Mouse (Mus musculus) hindbrain, embryonic 10.5 days (tissue): Measurements from ENCODE around the gene Fgf22. TPM values are rescaled to one million over a fixed set of nuclear protein-coding genes. Genes with fewer than 3 reads are reported as not detected.

ENCODE experiments used
- DNase-seq: peaks from one replicate; pipeline ENCODE4 v3.0.0-alpha.2; 2017; ENCODE audit warnings: low spot score
- H3K27ac ChIP-seq: fragments of 300-500 bp; sonication (generic); 2 replicates; pipeline ENCODE4 v1.5.1; 2016; ENCODE audit warnings: mild to moderate bottlenecking, moderate library complexity
- H3K27me3 ChIP-seq: fragments of 300-500 bp; sonication (generic); 2 replicates; pipeline ENCODE4 v1.6.1; 2016; ENCODE audit warnings: mild to moderate bottlenecking; ENCODE audit not compliant: poor library complexity, insufficient read depth, severe bottlenecking
- H3K36me3 ChIP-seq: fragments of 300-500 bp; sonication (generic); 2 replicates; pipeline ENCODE4 v1.6.1; 2016; ENCODE audit warnings: mild to moderate bottlenecking, moderate library complexity
- H3K4me1 ChIP-seq: fragments of 300-500 bp; sonication (generic); replicated peaks from 2 replicates; pipeline ENCODE4 v1.6.1; 2016; ENCODE audit warnings: mild to moderate bottlenecking
- H3K4me3 ChIP-seq: fragments of 300-500 bp; sonication (generic); 2 replicates; pipeline ENCODE4 v1.5.1; 2016; ENCODE audit warnings: mild to moderate bottlenecking, moderate library complexity
- H3K9me3 ChIP-seq: fragments of 300-500 bp; sonication (generic); 2 replicates; pipeline ENCODE4 v1.6.1; 2016; ENCODE audit warnings: mild to moderate bottlenecking, moderate library complexity
- WGBS: fragments of 180-500 bp; shearing (Covaris S2); methylation state at CpG from one replicate; pipeline ENCODE4 v1.1.7; 2016; 5-methylcytosine and 5-hydroxymethylcytosine counted together
- polyA plus RNA-seq: library from polyadenylated mRNA; unstranded; fragments of >200 nt; fragmentation: Nextera tagmentation; extraction: Ambion mirVana; gene quantifications from 2 replicates; pipeline ENCODE4 v1.2.1, GENCODE M21; 2016

Fgf22 gene
- polyA plus RNA-seq, 1 experiment from 2014 or later, result 0.55 TPM

DNA sequence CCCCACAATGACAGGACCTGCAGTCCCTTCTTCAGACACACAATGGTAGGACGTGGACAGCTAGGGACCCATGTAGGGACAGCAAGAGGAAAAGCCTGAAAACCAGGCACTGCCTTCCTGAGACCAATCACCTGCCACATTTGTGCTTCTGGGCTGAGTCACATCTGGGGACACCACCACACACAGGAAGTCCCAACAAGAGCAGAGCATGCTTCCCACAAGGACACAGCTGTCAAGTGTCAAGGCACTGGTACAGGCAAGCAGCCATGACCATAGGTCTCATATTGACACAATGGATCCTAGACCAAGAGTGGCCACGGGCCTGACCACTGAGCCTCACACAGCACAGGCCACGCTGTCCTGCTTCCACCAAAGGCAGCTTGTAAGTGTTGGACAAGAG lies 8.0 kb downstream of the Fgf22 start:
- 83% methylated on average over 3 of the region's 3 CpGs for WGBS
- H3K4me1 ChIP-seq, result peaks cover 50% of the 10 kb centered on the region

DNA sequence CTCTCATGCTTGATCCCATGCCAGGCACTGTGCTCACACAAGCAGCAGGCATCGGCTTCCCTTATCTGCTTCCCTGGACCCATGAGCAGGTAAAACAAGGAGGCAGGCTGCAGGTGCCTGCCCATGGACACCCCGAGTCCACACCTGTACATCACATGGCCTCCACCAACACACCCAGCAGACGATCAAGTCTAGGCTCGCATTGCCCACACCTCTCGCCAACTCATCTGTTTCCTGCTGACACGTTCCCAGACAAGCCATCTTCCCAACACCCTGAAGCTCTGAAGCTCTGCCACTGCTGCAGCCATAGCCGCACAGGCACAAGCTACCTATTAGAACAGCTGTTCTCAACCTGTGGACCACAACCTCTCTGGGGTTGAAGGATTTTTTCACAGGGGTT lies 9.4 kb downstream of the Fgf22 start:
- Histone ChIP-seq H3K27ac (no peak overlapping the region), H3K36me3 (peaks cover 52% of the 10 kb centered on the region), H3K27me3 (no peaks in the 10 kb centered on the region), H3K9me3 (no peaks in the 10 kb centered on the region), H3K4me3 (no peak overlapping the region; the same call in 1 of the 2 replicates), H3K4me1 (peaks cover 61% of the 10 kb centered on the region)
- 90% methylated on average over 7 of the region's 7 CpGs for WGBS
- no peak for DNase-seq

More for the DNA sequence above, 8.0 kb downstream of the Fgf22 start:
- no peak for DNase-seq
- Histone ChIP-seq H3K27me3 (no peaks in the 10 kb centered on the region), H3K4me3 (no peak overlapping the region), H3K9me3 (no peaks in the 10 kb centered on the region), H3K36me3 (peaks cover 65% of the 10 kb centered on the region), H3K27ac (no peak overlapping the region)

DNA sequence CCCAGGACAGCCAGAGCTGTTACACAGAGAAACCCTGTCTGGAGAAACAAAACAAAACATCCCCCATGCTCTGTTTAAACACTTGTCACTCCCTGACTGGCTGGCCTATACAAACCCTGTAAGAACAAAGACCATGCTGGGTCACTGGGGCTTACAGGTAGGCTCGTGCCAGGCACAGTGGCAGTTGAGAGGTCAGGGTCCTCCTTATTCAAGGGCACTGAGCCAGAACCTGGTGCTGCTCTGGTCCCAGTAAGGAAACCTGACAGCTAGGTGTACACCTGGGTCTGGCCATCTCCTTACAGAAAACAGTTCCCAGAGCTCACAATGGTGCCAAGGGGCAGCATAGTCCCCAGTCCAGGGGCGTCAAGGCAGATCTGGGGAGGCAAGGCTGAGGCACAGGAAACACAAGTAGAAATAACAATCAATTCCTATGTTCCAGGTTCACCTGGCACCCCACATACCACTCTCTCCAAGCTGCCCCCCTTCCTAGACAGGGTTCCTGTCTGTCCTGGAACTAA lies 10.4 kb downstream of the Fgf22 start:
- WGBS, result 84% methylated on average over 2 of the region's 2 CpGs
- Histone ChIP-seq H3K27me3 (peaks cover under 1% of the 10 kb centered on the region; the same call in 1 of the 2 replicates), H3K4me1 (peaks cover 61% of the 10 kb centered on the region), H3K36me3 (peaks cover 42% of the 10 kb centered on the region), H3K4me3 (peak overlapping the region; percentile 73), H3K27ac (no peak overlapping the region), H3K9me3 (no peaks in the 10 kb centered on the region)
- no peak for DNase-seq

DNA sequence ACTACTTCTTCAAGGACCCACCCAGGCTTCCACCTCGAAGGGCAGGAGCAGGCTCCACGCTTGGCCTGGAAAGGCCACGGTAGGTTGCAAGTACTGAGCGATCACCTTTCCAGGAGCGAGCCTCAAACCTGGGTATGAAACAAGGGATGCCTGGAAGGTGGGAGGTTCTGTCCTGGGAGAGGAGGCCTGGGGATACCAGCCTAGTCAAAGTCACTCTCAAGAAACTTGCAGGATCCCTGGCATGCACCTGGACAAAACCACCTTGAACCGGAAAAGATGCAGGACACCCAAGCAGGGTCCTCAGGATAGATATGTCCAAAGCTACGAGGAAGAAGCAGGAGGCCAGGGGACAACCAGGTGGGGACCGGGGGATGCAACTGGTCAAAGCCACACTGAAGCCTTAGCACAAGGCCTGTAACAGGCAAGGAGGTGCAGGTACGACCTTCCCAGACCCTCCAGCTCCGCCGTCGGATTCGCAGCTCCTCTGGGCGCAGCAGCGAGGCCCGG lies 11.2 kb downstream of the Fgf22 start:
- H3K4me3 ChIP-seq, result peak overlapping the region; percentile 73
- H3K36me3 ChIP-seq, result peaks cover 34% of the 10 kb centered on the region
- H3K9me3 ChIP-seq, result no peaks in the 10 kb centered on the region
- peaks cover 8% of the 10 kb centered on the region; the same call in 1 of the 2 replicates for H3K27me3 ChIP-seq
- peak overlapping the region; percentile 95 for H3K27ac ChIP-seq
- no peak for DNase-seq
- peaks cover 61% of the 10 kb centered on the region for H3K4me1 ChIP-seq
- WGBS, result 10% methylated on average over 16 of the region's 16 CpGs

DNA sequence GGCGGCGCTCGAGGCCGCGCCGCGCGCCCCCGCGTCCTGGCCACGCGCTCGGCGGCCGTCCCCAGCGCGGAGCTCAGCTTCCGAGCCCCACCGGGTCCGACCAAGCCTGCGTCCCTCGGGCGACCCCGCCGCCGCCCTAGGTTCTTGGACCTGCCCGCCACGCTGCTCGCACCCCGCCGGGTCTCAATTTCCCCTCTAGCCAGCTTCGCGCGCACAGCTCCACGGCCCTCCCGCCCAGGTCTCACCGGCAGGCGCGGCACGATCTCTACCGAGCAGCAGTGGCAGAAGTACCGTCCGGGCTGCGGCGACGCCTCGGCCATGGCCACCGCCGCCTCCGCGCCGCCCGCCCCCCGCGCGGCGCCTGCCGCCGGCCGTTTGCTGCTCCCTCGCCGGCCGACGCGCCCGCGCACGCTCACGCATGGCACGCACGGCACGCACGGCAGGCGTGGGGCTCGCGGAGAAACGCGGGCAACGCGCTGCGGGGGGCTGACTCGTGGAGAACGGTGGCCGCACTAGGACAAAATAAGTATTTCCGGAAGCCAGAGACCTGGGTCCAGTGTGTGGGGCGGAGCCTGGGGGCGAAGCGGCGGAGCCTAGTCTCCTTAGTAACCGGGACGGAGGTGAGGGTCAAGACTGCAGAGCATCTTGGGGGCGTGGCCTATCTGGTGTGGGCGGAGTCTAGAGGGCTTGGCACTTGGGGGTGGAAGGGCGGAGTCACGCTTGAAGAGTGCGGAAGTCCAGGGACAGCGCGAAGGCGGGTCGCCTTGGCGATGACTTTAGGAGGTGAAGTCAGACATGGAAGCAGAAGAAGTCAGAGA lies 11.8 kb downstream of the Fgf22 start, which contains the start of gene Rnf126:
Gene Rnf126 (minus strand): TSS at position 445 of the 818 bp plus-strand sequence.
- Histone ChIP-seq H3K36me3 (peaks cover 28% of the 10 kb centered on the region), H3K9me3 (no peaks in the 10 kb centered on the region), H3K27ac (peak within 1 kb of the TSS; percentile 95), H3K27me3 (peaks cover 10% of the 10 kb centered on the region; the same call in 1 of the 2 replicates), H3K4me3 (peak within 1 kb of the TSS; percentile 73), H3K4me1 (peaks cover 61% of the 10 kb centered on the region)
- DNase-seq, result peak; percentile 100
- under 1% methylated on average over 101 of the region's 101 CpGs for WGBS

DNA sequence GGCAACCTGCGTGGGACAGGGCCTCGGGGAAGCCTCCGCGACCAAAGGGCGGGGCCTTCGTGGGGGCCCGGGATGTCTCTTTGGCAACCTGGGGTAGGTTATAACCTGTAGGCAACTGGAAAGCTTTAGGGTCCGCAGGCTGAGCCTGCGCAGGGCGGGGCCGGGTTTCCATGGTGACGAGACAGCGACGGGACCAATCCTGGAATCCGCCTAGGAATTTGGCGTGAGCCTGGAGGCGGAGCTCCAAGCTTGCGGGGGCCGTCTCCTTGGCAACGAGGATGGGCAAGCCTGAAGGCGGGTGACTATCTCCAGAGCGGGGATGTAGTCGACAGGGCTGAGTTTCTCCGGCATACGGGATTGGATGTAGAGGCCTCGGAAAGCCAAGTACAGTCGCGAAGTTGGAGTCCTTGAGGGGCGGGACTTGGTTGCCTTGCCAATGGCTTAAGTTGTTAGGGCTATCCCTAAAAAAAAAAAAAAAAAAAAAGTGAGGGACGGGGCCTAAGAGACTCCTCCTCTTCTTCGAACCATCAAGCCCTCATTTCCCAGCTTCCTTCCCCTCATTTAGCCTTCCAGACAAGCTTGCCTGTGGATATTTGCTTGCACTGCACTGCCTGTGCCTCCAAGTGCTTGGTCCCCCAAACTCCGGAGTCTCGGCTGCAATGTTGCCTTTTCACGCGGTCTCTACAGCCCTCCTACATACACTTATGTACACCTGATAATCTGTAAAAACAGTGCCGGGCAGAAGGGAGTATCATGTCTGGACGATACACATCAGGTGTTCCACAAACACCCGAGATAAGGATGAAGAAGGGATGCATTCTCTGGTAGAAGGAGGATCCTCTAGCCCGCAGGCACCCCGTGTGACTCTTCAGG lies 12.7 kb downstream of the Fgf22 start:
- H3K4me1 ChIP-seq, result peaks cover 60% of the 10 kb centered on the region
- peak overlapping the region; percentile 95 for H3K27ac ChIP-seq
- peaks cover 4% of the 10 kb centered on the region; the same call in 1 of the 2 replicates for H3K9me3 ChIP-seq
- peak overlapping the region; percentile 73 for H3K4me3 ChIP-seq
- H3K36me3 ChIP-seq, result peaks cover 19% of the 10 kb centered on the region
- H3K27me3 ChIP-seq, result peaks cover 10% of the 10 kb centered on the region; the same call in 1 of the 2 replicates
- peak; percentile 96 for DNase-seq
- WGBS, result 14% methylated on average over 40 of the region's 40 CpGs

DNA sequence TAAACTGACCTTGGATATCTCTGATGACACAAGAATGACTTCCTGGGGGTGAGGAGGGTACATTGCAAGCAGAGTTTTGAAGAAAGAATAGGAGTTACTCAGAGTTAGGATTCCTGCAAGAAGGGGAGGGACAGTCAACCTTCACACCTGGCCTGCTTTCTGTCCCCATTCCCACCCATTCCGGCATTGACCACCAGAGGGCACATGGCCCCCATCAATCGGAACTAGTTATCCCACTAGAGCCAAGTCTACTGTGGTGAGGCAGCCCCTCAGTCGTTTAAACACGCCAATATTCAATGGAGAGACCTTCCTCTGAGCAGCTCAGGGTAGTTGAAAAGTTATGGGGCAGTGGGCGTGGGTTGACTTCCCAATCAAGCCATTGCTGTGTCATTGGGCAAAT lies 13.5 kb downstream of the Fgf22 start:
- WGBS, result under 1% methylated on average over 5 of the region's 5 CpGs
- H3K4me3 ChIP-seq, result peak overlapping the region; percentile 73

DNA sequence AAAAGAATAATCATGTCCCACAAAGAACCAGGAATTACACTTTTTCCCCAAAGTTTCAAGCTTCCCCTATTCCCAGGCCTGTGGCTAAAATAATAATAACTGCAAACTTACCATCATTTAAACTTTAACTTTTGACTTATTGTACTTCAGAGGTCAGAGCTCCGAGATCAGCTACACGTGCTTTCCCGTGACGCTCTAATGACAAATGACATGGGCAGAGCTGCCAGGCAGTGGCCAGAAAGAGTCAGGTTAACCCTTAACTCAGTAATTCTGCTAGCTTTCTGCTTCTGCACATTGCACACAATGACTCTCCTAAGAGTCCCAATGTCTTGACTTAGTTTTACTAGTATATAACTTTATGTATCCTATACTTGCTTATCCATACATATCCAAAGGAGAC lies 14.5 kb downstream of the Fgf22 start:
- DNase-seq, result no peak
- Histone ChIP-seq H3K9me3 (peaks cover 4% of the 10 kb centered on the region; the same call in 1 of the 2 replicates), H3K4me3 (no peak overlapping the region), H3K27ac (no peak overlapping the region), H3K36me3 (peaks cover 8% of the 10 kb centered on the region; the same call in 1 of the 2 replicates), H3K27me3 (peaks cover 10% of the 10 kb centered on the region; the same call in 1 of the 2 replicates), H3K4me1 (peaks cover 43% of the 10 kb centered on the region)
- 70% methylated on average over 4 of the region's 4 CpGs for WGBS

More for the DNA sequence above, 13.5 kb downstream of the Fgf22 start:
- Histone ChIP-seq H3K36me3 (peaks cover 11% of the 10 kb centered on the region; the same call in 1 of the 2 replicates), H3K27me3 (peaks cover 10% of the 10 kb centered on the region; the same call in 1 of the 2 replicates), H3K9me3 (peaks cover 4% of the 10 kb centered on the region; the same call in 1 of the 2 replicates), H3K27ac (no peak overlapping the region), H3K4me1 (peaks cover 52% of the 10 kb centered on the region)
- DNase-seq, result peak; percentile 85

DNA sequence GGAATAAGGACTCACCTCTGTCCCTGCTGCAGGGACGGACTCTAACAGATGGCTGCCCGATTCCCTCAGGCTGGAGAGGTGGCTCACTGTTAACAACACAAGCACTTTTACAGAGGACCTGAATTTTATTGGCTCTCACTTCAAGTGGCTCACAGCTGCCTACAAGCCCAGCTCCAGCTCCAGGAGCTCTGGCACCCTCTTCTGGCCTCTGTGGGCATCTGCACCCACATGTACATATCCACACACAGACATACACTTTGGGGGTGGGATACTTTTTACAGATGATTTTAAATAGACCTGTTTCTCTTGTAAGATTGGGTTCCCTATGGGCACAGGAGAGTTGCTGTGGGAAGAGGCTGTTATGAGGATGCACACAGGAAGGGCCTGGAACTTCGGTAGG lies 17.4 kb downstream of the Fgf22 start:
- H3K27ac ChIP-seq, result no peak overlapping the region
- no peak overlapping the region for H3K4me3 ChIP-seq
- H3K27me3 ChIP-seq, result peaks cover 24% of the 10 kb centered on the region
- no peaks in the 10 kb centered on the region for H3K36me3 ChIP-seq
- H3K9me3 ChIP-seq, result peaks cover 7% of the 10 kb centered on the region; the same call in 1 of the 2 replicates
- WGBS, result 88% methylated on average over 3 of the region's 3 CpGs
- no peak for DNase-seq
- peaks cover 25% of the 10 kb centered on the region for H3K4me1 ChIP-seq

DNA sequence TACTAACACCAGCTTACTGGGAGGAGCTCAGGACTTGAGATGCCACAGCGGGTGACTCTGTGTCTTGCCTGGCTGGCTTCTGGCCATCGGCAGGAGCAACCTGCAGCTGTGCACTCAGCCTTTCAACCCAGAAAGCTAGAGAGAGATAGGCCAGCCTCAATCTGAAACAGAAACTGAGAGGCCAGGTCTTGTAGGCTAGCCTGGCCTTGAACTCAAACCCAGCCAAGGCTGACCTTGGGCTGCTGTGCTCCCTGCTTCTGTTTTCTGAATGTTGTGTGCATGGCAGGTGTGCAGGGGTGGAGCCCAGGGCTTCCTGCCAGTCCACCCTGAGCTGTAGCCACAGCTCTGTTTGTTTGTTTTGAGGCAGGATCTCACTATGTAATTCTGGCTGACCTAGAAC lies 18.3 kb downstream of the Fgf22 start:
- Histone ChIP-seq H3K9me3 (peaks cover 7% of the 10 kb centered on the region; the same call in 1 of the 2 replicates), H3K27ac (no peak overlapping the region), H3K4me1 (peaks cover 26% of the 10 kb centered on the region), H3K4me3 (no peak overlapping the region), H3K36me3 (no peaks in the 10 kb centered on the region), H3K27me3 (peaks cover 33% of the 10 kb centered on the region)
- 87% methylated on average over 2 of the region's 2 CpGs for WGBS
- no peak for DNase-seq

DNA sequence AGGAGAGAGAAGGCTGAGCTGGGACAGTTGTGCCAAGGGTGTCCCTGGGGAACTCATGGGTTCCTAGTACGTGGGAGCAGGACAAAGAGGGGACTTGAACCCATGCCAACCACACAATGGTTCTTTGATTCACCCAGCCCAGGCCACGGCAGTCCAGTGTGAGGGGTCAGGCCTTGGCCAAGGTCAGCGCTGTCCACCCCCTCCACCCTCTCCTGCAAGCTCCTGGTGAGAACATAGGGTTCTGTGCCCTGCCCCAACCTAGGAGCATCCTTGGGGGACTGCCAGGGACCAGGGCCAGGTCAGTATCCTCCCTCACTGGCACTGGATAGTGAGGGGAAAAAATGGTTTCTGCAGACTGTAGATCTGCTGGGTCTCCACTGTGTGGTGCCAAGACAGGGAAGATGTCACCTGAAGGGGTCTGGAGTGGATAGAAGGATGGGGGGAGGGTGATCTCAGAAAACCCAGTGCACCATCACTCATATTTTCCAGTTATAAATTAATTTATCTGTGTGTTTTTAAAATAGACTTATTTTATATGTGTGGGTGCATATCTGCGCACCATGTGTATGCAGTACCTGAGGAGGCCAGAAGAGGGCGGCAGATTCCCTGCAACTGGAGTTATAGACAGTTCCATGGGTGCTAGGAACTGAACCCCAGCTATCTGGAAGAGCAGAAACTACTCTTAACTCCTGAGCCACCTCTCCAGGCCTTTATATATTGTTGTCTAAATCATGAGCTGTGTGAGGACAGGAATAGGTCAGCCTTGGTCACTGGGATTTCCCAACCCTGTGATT lies 19.8 kb downstream of the Fgf22 start:
- DNase-seq, result no peak
- Histone ChIP-seq H3K27ac (no peak overlapping the region), H3K9me3 (peaks cover 7% of the 10 kb centered on the region; the same call in 1 of the 2 replicates), H3K36me3 (no peaks in the 10 kb centered on the region), H3K27me3 (peaks cover 48% of the 10 kb centered on the region), H3K4me3 (no peak overlapping the region), H3K4me1 (peaks cover 25% of the 10 kb centered on the region)
- WGBS, result 71% methylated on average over 5 of the region's 5 CpGs
